Mouse (Mus musculus) left cerebral cortex, adult 8-10 months (tissue): ENCODE data around the gene Col4a1. TPM values are rescaled to one million over a fixed set of nuclear protein-coding genes. Genes with fewer than 3 reads are reported as not detected.

Experiments used
- DNase-seq, 2 experiments: peaks; one replicate each; pipeline ENCODE4 v3.0.0; 2022; ENCODE audit warnings: low spot score in 2 of 2
- total RNA-seq, 4 experiments: library from RNA; stranded (reverse); gene quantifications; 2 replicates each; pipeline ENCODE4 v1.2.4; 2022

Gene Col4a1
- total RNA-seq, 4 experiments from 2014 or later, result 24.5 to 35.0 (median 30.3) TPM

GRCm38 (mm10) chr8:11182606-11183005 lies 130.0 kb downstream of the Col4a1 start:
- DNase-seq, result no peak

DNA sequence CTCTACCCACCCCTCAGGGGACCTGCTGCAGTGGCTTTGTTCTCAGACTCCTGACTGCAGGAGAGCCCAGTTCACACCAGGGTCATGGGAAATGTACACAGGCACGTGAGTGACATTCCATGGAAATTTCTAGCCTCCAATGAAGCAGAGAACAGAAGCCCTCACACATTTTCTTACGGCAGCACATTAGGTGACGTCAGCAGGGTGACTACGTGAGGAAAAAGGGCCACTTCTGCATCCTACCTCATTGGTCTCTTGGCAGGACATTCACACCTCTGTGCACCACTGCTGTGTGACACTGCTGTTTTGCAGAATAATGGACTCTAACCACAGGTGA lies 130.5 kb downstream of the Col4a1 start:
- DNase-seq, result no peak

DNA sequence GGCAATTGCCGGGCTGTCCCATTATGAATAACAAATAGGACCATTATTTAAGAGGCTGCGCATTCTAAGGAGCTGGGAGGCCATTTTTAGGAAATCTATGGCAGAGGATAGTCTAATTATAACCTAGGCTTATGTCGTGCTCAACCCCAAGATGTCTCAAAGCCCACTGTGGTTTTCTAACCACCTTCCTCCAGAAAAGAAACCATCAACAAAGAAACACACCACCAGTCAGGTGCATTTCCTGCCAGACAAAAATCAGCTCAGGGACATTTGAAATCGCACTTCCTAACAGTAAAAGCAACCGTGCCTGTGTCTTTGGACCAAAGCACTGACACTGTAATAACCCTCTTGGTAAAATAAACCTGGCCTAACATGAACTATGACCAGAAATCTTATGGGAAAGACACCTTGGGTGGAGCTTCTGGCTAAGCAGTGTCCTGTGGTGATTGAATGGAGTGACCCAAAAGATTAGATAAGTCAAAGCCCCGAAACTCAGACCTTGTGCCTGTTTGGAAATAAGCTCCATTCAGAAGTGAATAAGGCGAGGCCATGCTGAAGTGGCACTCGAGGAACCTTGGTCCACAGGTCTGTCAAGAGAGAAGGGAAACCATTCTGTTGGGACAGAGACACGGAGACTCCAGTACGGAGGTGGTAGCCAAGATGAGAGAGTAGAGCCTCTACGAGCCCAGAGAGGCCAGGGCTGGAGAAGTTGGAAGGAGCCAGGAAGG lies 131.0 kb downstream of the Col4a1 start:
- DNase-seq, result no peak

DNA sequence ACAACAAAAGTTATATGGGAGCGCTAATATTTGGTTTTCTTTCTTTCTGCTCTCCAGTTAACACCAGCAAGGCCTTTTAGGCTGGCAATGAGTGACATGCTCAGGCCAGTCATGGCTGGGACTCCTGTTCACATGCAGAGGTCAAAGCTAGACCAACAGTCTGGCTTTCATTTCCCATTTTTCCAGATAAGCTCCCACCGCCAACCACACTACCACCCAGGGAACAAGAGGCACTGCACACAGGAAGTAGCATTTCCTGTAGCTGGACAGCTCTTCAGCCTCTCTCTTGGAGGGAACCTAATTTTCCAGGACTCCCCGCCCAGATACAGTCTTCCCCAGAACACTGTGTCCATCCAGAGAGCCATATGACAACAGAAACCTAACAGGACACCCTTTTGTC lies 132.8 kb downstream of the Col4a1 start:
- no peak for DNase-seq

GRCm38 (mm10) chr8:11176393-11176792 lies 136.2 kb downstream of the Col4a1 start:
- no peak for DNase-seq

DNA sequence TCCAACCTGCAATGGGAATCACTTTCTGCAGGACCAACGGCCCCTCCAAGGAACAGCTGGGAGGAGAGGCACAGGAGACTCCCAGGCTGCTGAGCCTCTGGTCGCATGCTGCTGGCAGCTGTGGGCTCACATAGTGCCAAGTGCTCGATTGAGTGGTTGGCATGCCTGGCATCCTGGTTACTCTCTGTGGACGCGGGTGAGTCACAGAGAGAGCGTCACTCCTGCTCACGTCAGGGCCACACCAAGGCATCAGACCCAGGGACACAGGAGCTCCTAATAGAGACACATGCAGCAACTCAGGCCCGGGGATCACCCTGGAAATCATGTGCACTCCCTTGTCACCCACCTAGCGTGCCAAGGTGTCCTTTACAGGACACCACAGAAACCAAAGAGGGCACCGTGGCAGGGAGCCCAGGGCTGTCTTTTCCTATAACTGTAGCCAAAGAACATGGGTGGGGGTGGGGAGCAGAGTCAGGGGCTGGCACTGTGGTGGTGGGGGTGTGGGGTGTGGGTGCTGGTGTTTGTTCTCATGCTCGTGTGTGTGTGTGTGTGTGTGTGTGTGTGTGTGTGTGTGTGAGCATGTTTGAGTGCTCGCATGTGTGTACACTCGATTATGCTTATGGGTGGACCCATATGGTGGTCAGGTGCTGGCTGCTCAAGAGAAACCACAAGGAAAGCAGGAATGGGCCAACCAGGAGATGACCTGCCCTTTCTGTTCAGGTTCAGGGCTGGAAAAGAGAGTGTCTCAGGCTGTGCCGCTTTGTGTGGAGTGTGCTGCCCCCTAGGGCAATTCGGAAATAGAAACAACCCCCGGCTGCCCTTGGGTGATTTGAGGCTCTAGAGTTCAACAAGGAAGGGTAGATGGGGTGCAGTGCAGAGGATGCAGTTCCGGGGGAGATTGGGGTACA lies 139.1 kb downstream of the Col4a1 start:
- DNase-seq, result peak in 1 of 2 experiments; percentile 41

DNA sequence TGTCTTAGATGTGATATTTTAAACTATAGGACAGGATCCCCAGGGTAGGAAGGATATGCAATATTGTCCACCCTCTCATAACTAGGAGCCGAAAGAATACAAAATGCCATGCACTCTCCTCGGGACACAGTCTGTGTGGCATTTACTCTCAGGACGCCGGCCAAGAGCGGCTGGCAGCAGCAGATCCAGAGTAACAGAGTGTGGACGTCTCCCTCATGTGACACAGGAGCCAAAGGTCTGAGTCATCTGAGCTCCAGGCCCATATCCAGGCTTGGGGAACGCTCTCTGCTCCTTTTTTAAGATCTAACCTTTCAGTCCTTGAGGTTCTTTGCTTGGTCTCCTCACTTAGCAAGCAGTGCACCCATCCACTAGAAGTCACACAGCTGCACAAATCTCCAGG lies 141.1 kb downstream of the Col4a1 start:
- no peak for DNase-seq

DNA sequence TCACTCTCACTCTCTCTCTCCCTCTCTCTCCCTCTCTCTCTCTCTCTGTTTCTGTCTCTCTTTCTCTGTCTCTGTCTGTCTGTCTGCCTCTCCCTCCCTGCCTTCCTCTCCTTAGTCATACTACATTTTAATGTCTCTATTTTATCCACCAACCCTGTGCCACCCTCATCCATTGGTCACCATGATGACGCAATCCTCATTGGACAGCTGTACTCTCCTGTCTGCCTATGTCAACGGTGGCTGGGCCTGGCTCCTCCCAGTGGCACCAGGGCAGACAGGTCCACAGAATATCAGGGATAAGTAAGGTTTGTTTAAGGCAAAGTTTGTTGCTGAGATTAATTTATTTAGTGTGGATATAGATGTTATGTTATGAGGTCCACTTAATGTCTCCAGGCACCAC lies 143.2 kb downstream of the Col4a1 start:
- no peak for DNase-seq

- no peak for DNase-seq
These were observed 143.8 kb downstream of the Col4a1 start for GRCm38 (mm10) chr8:11168780-11169179.

DNA sequence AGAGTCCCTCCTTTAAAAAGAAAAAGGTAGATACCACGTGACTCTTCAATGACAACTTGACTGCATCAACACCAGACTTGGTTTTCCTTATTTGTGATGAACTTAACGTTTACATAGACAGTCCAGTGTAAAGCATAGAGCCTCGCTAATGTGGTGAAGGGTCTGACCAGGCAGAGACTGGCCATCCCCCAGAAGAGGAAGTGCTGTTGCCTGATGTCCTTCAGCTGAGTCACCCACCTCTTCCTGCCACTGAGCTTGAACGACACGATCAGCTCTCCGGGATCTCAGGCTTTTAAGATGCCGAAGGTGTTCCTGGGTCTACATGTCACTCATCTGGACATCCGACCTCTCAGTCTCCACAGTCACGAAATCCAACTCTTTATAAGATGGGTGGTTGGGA lies 144.7 kb downstream of the Col4a1 start:
- DNase-seq, result no peak

GRCm38 (mm10) chr8:11165592-11165991 lies 147.0 kb downstream of the Col4a1 start:
- no peak for DNase-seq

DNA sequence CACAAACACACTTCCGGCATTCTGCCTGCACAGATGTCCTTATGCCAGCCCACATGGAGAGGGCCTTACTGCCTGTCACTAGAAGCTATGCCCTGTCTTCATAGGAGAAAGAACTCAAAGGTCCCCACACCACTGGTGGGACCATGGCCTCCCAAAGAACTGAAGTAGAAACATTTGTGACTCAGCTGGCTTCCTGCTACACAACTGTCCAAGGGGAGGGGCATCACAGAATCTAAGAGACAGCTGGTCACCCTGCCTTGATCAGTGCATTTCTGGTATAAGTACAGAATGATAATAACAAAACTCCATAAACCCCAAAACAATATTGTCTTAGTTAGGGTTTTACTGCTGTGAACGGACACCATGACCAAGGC lies 156.3 kb downstream of the Col4a1 start:
- no peak for DNase-seq

DNA sequence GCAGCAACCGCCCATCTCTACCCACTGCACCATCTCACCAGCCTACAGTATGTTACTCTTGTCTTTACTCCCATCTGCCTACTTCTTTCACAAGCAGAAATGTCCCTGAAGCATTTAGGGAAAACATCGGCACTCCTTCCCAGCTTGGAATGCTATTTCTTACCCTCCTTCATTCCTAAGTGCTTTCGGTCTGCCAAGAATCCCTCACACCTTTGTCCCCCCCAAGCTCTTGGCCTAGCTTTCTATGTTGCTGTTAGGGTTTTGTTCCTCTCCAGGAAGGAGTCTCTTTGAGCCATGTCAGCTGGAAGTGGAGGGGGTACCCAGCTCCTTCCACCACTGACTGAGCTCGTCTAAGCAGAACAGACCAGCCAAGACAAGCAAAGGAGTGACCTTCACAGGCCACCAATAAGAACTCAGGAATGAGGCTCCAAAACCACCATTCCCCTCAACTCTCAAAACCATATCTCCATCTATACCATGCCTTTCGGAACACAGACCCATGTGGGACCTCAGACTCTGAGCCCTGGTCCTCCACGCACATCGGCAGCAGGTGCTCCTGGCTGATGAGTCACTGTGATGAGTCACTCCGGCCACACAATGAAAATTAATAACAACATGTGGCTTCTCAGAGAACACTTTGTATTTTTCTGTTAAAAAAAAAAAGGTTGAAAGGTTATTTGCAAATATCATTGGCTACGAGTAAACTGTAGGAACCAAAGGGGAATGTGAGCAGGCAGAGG lies 156.9 kb downstream of the Col4a1 start:
- peak in 1 of 2 experiments; percentile 11 for DNase-seq

GRCm38 (mm10) chr8:11150268-11150667 lies 162.4 kb downstream of the Col4a1 start:
- DNase-seq, result no peak

- DNase-seq, result no peak
These were observed 163.3 kb downstream of the Col4a1 start for GRCm38 (mm10) chr8:11149201-11149810.

DNA sequence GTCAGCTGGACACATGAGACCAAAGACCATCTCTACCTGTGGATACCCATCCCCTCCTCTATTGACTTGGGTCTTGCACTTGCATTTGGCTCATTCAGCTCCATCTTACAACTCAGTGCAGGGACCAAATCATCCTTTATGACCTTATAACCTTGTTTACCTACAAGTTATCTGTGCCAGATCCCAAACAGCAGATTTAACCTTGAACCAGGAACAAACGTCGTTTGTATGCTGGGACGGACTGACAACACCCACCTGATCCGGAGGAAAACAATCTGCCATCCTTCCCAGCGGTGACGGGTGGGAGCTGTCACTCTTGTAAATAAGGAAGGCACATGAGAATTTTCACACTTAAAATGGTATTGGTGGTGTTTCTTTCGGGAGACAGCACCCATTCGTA lies 163.8 kb downstream of the Col4a1 start:
- no peak for DNase-seq

Other genes with a start within 250 kb of the Col4a1 start
- 10 to 100 TPM; 28.3 to 41.2 (median 29.8) TPM for gene Col4a2, start within 50 bp of the Col4a1 start, total RNA-seq
- gene Rab20, start 165.9 kb upstream of the Col4a1 start, total RNA-seq, result 1 to 10 TPM in 2 of 4 experiments, under 1 TPM in 2; 0.35 to 1.6 (median 0.78) TPM
- 10 to 100 TPM; 48.7 to 62.5 (median 56.0) TPM for gene Naxd, start 184.7 kb upstream of the Col4a1 start, total RNA-seq
- 10 to 100 TPM; 15.8 to 21.2 (median 18.4) TPM for gene Cars2, start 238.0 kb upstream of the Col4a1 start, total RNA-seq
- 10 to 100 TPM; 45.0 to 51.2 (median 48.0) TPM for gene Ing1, start 242.7 kb upstream of the Col4a1 start, total RNA-seq